In the genomic region with DNA sequence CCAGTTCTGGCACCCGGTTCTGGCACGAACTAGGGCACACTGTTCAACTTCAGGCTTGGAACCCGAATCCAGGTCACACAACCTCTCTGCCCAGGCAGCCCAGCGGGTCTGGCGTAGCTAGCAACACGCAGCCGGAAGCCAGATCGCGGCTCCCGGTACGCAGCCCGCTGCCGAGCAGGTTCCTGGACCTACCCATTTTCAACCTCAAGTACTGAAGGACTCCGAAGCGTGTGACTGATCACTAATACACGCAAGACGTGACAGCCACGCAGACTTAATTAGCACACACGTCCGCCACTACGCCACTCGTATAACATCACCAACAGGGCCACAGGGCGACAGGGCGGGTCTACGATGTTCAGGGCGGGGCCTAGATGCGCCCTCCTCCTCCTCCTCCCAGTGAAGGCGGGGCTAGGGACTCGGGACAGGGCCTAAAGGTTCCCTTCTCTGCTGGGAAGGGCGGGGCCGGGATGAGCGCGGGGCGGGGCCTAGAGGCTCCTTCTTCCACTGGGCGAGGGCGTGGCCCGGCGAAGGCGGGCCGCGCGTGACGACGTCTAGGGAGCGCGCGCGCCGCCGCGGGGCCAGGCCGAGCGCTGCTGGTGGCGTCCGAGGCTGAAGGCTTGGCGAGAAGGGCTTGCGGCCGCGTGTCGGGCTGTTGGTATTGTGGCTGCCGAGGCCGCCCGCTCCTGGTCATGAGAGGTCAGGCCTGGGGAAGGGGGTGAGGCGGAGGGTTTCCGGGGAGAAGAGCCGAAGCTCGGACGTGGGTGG, we compare ENCODE assay signal across 8 mouse cellular contexts. TPM values are rescaled to one million over a fixed set of nuclear protein-coding genes. Genes with fewer than 3 reads are reported as not detected.
A peak's percentile ranks its signal among the peaks of the same experiment; 100 is the strongest.
DNase-seq lines count a peak whose midpoint lies in the region; ATAC-seq lines count a peak whose summit lies in the region.

TSS of gene Rnft1 (plus strand) at position 557 of the 768 bp plus-strand sequence.

- under 1% methylated on average over 68 of the region's 68 CpGs for WGBS in intestine, embryonic 14.5 days

- peak within 1 kb of the TSS; percentile 77 for H3K4me2 ChIP-seq in intestine, embryonic 14.5 days (ENCODE audit: low read length)

- H3K9ac ChIP-seq in intestine, embryonic 14.5 days (ENCODE audit: low read length) = peak within 1 kb of the TSS; percentile 78

- H3K9me3 ChIP-seq in intestine, embryonic 14.5 days (ENCODE audit: control insufficient read depth, low read length) = no peaks in the 10 kb centered on the region

- H3K4me3 ChIP-seq in intestine, embryonic 14.5 days (ENCODE audit: low read depth, low read length) = peak within 1 kb of the TSS; percentile 86

- DNase-seq in adrenal gland, adult 18-20 months (ENCODE audit: low spot score in 2 of 2) = peak; percentile 96 to 97
- DNase-seq in embryo, embryonic 11 days = peak; percentile 100
- DNase-seq in gastrocnemius, postnatal 25 days = peak; percentile 100
- DNase-seq in intestine, embryonic 14.5 days (ENCODE audit: low spot score) = peak; percentile 98
- peak; percentile 97 for DNase-seq in left cerebral cortex, postnatal 14 days (ENCODE audit: low spot score in 2 of 2)
- peak; percentile 98 for DNase-seq in mesoderm, embryonic 11.5 days (ENCODE audit: low read depth, low spot score)
- peak; percentile 96 to 97 for DNase-seq in right cerebral cortex, postnatal 36 days (ENCODE audit: low spot score in 2 of 2)
- DNase-seq in yolk sac, embryonic 10.5 days (ENCODE audit: low spot score) = peak; percentile 99

- peak; percentile 96 for ATAC-seq in intestine, embryonic 14.5 days (replicated peaks; ENCODE audit: low FRiP score, low TSS enrichment, low read depth)

- peak within 1 kb of the TSS; percentile 84 for H3K27ac ChIP-seq in intestine, embryonic 14.5 days (ENCODE audit: low read depth)

- peaks cover 10% of the 10 kb centered on the region for H3K4me1 ChIP-seq in intestine, embryonic 14.5 days (replicated peaks; ENCODE audit: control insufficient read depth, insufficient read depth, low read length)

- intact Hi-C loops in left cerebral cortex, postnatal 14 days (cut with DNase I) = no loop called here

- no peaks in the 10 kb centered on the region for H3K27me3 ChIP-seq in intestine, embryonic 14.5 days (replicated peaks; ENCODE audit: control insufficient read depth, insufficient read depth, low read length)

- H3K36me3 ChIP-seq in intestine, embryonic 14.5 days (ENCODE audit: control insufficient read depth, insufficient read depth, low read length) = peaks cover 7% of the 10 kb centered on the region; the same call in 1 of the 2 replicates

RNA-seq across cellular contexts. Expression of gene Rnft1, which starts in this region (rescaled TPM):
- total RNA-seq in adrenal gland, adult 18-20 months (2021) = 10 to 100 TPM; 32.2 to 42.1 TPM
- 10 to 100 TPM; 41.5 to 48.9 TPM for total RNA-seq in gastrocnemius, postnatal 25 days (2021)
- 49.5 and 53.2 TPM in 2 replicates for polyA plus RNA-seq in intestine, embryonic 14.5 days (2014; fragmentation: Nextera tagmentation; extraction: Ambion mirVana)
- 10 to 100 TPM; 24.4 to 25.3 TPM for total RNA-seq in left cerebral cortex, postnatal 14 days (2021)

Comparison
In these comparisons a context has a peak if more than half of its experiments do, and no peak if none do; other contexts are left out.
1. Peak in every context shown above with its lines: DNase-seq, ATAC-seq, H3K4me3 ChIP-seq and H3K27ac ChIP-seq.